Mouse (Mus musculus): ENCODE measurements around the gene Mcam. TPM values are rescaled to one million over a fixed set of nuclear protein-coding genes. Genes with fewer than 3 reads are reported as not detected.

Mcam gene
- total and polyA plus RNA-seq, 2 experiments from 2014 or later, result 4.4 to 14.6 TPM

DNA sequence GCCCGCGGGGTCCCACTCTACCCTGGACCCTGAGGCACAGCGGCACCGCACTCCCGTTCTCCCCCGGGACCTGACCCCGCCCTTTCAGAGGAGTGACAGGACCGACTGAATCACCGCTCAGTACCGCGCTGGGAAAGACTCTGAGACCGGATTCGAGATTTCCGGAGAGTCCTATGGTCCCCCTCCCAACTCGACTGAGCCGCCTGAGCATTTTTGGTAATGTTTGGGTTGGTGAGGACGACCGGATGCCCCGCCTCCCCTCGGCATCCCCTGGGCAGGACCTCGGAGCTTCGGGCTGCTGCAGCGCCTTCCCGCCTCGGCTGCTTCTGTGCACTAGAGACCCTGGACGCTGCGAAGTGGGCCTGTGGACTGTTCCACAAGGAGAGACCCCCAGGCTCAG lies 4.2 kb upstream of the Mcam start:
- no peaks in the 10 kb centered on the region for H3K36me3 ChIP-seq (ENCODE audit: insufficient read depth, low read length)
- H3K27ac ChIP-seq (ENCODE audit: low read depth, low read length), result no peak overlapping the region
- peak; percentile 30 for DNase-seq (ENCODE audit: low spot score)
- TF ChIP-seq CTCF (IDR thresholded peaks at IDR 0.05), result no peak
- H3K27me3 ChIP-seq (ENCODE audit: insufficient read depth, low read length), result peaks cover 17% of the 10 kb centered on the region
- peak overlapping the region; percentile 30 for H3K9ac ChIP-seq (replicated peaks; ENCODE audit: low read length, poor library complexity, severe bottlenecking)
- H3K4me3 ChIP-seq (ENCODE audit: low read depth, low read length), result peak overlapping the region; percentile 27
- peak overlapping the region; percentile 50 for H3K4me2 ChIP-seq (ENCODE audit: low read depth, low read length, poor library complexity, severe bottlenecking)
- no peak for ATAC-seq (ENCODE audit: low FRiP score)
- WGBS, result 1% methylated on average over 27 of the region's 27 CpGs
- no peaks in the 10 kb centered on the region for H3K9me3 ChIP-seq (ENCODE audit: low read length)
- H3K4me1 ChIP-seq (ENCODE audit: insufficient read depth, low read length), result peaks cover 9% of the 10 kb centered on the region; the same call in 1 of the 2 replicates

DNA sequence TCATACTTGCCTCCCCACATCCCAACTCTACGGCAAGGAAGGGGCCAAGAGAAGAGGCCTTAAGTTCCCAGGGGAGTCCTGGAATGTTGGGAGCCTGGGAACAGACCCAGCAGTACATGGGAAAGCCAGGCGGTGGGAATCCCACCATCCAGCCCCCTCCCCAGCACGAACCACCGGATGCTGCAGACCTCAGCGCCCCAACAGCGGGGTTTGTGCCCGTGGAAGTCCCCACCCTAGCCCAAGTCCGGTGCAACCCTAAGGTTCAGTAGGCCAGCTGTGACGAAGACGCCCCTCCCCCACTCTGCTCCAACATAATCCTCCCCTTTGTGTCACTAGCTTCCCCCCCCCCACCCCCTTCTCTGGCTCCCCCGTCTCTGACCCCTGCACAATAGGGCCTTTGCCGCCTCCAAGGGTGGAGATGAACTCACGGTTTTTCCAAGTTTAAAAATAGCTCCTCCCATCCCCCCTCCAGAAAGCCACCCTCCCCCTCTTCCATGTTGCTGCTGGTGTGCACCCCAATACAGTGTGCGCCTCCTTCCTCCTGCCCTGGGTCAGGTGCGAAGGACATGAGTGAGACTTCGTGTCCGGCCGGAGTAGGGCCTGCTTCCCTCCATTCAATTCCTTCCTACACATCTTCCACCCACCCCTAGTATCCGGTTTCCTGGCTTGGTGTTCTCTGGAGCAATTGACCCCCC lies 3.5 kb upstream of the Mcam start:
- peak overlapping the region; percentile 27; the same call in 1 of the 2 replicates for H3K4me3 ChIP-seq (ENCODE audit: low read depth, low read length)
- H3K36me3 ChIP-seq (ENCODE audit: insufficient read depth, low read length), result no peaks in the 10 kb centered on the region
- peaks cover 10% of the 10 kb centered on the region; the same call in 1 of the 2 replicates for H3K4me1 ChIP-seq (ENCODE audit: insufficient read depth, low read length)
- TF ChIP-seq CTCF (IDR thresholded peaks at IDR 0.05), result no peak
- H3K27me3 ChIP-seq (ENCODE audit: insufficient read depth, low read length), result peaks cover 21% of the 10 kb centered on the region
- no peak for DNase-seq (ENCODE audit: low spot score)
- no peak overlapping the region; the same call in 1 of the 2 replicates for H3K27ac ChIP-seq (ENCODE audit: low read depth, low read length)
- no peak overlapping the region for H3K4me2 ChIP-seq (ENCODE audit: low read depth, low read length, poor library complexity, severe bottlenecking)
- ATAC-seq (ENCODE audit: low FRiP score), result no peak
- no peak overlapping the region for H3K9ac ChIP-seq (replicated peaks; ENCODE audit: low read length, poor library complexity, severe bottlenecking)
- 21% methylated on average over 18 of the region's 19 CpGs for WGBS
- H3K9me3 ChIP-seq (ENCODE audit: low read length), result no peaks in the 10 kb centered on the region

DNA sequence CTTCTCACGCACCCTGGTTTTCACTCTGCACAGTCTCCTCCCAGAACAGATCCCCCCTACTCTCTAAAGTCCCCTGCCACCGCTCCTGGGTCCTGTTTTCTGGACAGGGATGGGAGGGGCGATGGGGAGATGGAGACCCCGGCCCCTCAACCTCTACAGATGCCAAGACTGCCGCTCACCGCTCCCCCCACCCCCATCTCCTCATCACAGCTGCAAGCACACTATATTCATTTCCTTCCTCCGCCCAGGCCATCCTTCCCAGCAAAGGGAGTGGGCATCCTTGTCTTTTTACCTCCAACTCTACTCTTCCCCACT lies 3.0 kb upstream of the Mcam start:
- no peak for ATAC-seq (ENCODE audit: low FRiP score)
- no peak overlapping the region for H3K4me3 ChIP-seq (ENCODE audit: low read depth, low read length)
- peaks cover 10% of the 10 kb centered on the region for H3K4me1 ChIP-seq (ENCODE audit: insufficient read depth, low read length)
- TF ChIP-seq CTCF (IDR thresholded peaks at IDR 0.05), result no peak
- no peak overlapping the region for H3K27ac ChIP-seq (ENCODE audit: low read depth, low read length)
- peaks cover 27% of the 10 kb centered on the region for H3K27me3 ChIP-seq (ENCODE audit: insufficient read depth, low read length)
- DNase-seq (ENCODE audit: low spot score), result no peak
- 47% methylated on average over 7 of the region's 7 CpGs for WGBS
- H3K36me3 ChIP-seq (ENCODE audit: insufficient read depth, low read length), result no peaks in the 10 kb centered on the region
- no peak overlapping the region for H3K4me2 ChIP-seq (ENCODE audit: low read depth, low read length, poor library complexity, severe bottlenecking)
- H3K9ac ChIP-seq (replicated peaks; ENCODE audit: low read length, poor library complexity, severe bottlenecking), result no peak overlapping the region
- H3K9me3 ChIP-seq (ENCODE audit: low read length), result no peaks in the 10 kb centered on the region

- Histone ChIP-seq H3K27me3 (ENCODE audit: insufficient read depth, low read length) (peaks cover 32% of the 10 kb centered on the region), H3K9ac (replicated peaks; ENCODE audit: low read length, poor library complexity, severe bottlenecking) (no peak overlapping the region), H3K4me2 (ENCODE audit: low read depth, low read length, poor library complexity, severe bottlenecking) (no peak overlapping the region), H3K9me3 (ENCODE audit: low read length) (no peaks in the 10 kb centered on the region), H3K4me3 (ENCODE audit: low read depth, low read length) (no peak overlapping the region), H3K27ac (ENCODE audit: low read depth, low read length) (no peak overlapping the region), H3K4me1 (ENCODE audit: insufficient read depth, low read length) (peaks cover 10% of the 10 kb centered on the region), H3K36me3 (ENCODE audit: insufficient read depth, low read length) (no peaks in the 10 kb centered on the region)
- ATAC-seq (ENCODE audit: low FRiP score) (no peak), DNase-seq (ENCODE audit: low spot score) (no peak)
- 66% methylated on average over 5 of the region's 5 CpGs for WGBS
- no peak for TF ChIP-seq CTCF (IDR thresholded peaks at IDR 0.05)
Observed at GRCm38 (mm10) chr9:44132200-44132599, 2.1 kb upstream of the Mcam start.

DNA sequence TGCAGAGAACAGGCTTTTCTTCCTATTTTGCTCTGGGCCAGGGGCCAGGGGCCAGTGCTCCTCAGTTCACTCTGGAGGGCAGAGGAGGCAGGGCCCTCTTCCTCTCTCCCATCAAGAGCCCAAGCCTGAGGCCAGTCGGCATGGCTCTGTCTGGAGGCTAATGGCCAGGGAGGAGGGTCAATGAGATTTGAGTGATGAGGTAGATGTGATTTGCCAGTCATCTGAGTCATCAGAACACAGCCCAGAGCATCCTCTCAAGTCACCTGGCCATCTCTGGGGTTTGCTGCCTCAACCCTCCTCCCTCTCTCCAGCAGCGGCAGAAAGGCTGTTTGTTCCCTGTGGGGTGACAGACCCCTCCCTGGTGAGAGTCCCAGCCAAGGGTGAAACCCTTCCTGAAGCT lies 982 bp upstream of the Mcam start:
- no peak overlapping the region for H3K4me3 ChIP-seq (ENCODE audit: low read depth, low read length)
- H3K4me2 ChIP-seq (ENCODE audit: low read depth, low read length, poor library complexity, severe bottlenecking), result no peak overlapping the region
- no peaks in the 10 kb centered on the region for H3K36me3 ChIP-seq (ENCODE audit: insufficient read depth, low read length)
- H3K9ac ChIP-seq (replicated peaks; ENCODE audit: low read length, poor library complexity, severe bottlenecking), result no peak overlapping the region
- 24% methylated on average over 2 of the region's 2 CpGs for WGBS
- no peak for ATAC-seq (ENCODE audit: low FRiP score)
- no peak for DNase-seq (ENCODE audit: low spot score)
- H3K27me3 ChIP-seq (ENCODE audit: insufficient read depth, low read length), result peaks cover 32% of the 10 kb centered on the region
- H3K9me3 ChIP-seq (ENCODE audit: low read length), result no peaks in the 10 kb centered on the region
- peaks cover 10% of the 10 kb centered on the region for H3K4me1 ChIP-seq (ENCODE audit: insufficient read depth, low read length)
- TF ChIP-seq CTCF (IDR thresholded peaks at IDR 0.05), result no peak
- H3K27ac ChIP-seq (ENCODE audit: low read depth, low read length), result peak overlapping the region; percentile 3; the same call in 1 of the 2 replicates

DNA sequence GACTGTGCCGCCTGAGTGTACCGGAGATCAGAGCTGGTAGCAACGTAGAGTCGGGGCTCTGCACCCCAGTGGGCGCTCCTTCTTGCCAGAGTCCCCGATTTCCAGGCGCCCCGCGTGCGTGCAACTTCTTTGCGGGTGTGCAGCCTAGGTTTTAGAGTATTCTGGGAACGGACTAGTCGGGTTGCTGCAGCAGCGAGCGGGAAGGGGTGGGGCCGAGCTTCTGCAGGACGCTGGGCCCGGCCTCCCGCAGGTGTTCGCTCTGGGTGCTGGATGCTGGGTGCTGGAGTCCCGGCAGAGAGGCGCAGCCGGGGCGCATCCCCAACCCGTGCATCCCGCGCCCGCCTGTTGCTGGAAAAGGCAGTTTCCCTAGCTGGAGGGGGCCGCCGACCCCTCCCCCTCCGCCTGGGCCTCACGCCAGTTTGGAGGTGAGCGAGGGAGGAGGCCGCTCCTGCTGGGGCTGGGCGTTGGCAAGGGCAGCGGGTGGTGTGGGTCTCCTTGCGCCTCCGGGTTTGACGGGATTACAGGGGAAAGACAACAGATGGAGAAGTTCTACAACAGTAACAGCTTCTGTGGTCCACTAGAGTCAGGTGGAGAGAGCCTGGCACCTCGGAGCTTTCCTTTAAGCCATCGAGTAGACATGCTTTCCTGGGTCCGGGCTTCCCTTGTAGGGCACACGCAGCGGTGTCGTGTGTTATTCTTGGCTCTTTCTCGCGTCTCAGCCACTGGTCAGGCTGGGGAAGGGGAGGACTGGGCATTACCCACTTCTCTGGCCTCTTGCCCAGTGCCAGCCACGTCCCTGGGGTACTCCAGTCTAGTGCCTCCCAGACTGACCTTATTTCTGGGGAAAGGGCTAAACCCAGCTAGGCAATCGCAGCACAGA lies 822 bp downstream of the Mcam start:
- peaks cover 6% of the 10 kb centered on the region for H3K4me1 ChIP-seq (ENCODE audit: insufficient read depth, low read length)
- H3K4me2 ChIP-seq (ENCODE audit: low read depth, low read length, poor library complexity, severe bottlenecking), result peak overlapping the region; percentile 78
- DNase-seq (ENCODE audit: low spot score) (peak; percentile 67), ATAC-seq (ENCODE audit: low FRiP score) (peak; percentile 14; the same call in 1 of the 2 replicates)
- TF ChIP-seq CTCF (IDR thresholded peaks at IDR 0.05), result no peak
- no peaks in the 10 kb centered on the region for H3K36me3 ChIP-seq (ENCODE audit: insufficient read depth, low read length)
- WGBS, result 3% methylated on average over 45 of the region's 49 CpGs
- H3K27ac ChIP-seq (ENCODE audit: low read depth, low read length), result no peak overlapping the region
- H3K9me3 ChIP-seq (ENCODE audit: low read length), result no peaks in the 10 kb centered on the region
- peak overlapping the region; percentile 39 for H3K4me3 ChIP-seq (ENCODE audit: low read depth, low read length)
- peaks cover 32% of the 10 kb centered on the region for H3K27me3 ChIP-seq (ENCODE audit: insufficient read depth, low read length)
- 0 out of 2 replicates have a peak overlapping the region, but pooled peaks have one; percentile 39 for H3K9ac ChIP-seq (replicated peaks; ENCODE audit: low read length, poor library complexity, severe bottlenecking)

Data from midbrain, postnatal 0 days (tissue).